Comparison of ENCODE assay signal across 18 mouse cellular contexts in the genomic region with DNA sequence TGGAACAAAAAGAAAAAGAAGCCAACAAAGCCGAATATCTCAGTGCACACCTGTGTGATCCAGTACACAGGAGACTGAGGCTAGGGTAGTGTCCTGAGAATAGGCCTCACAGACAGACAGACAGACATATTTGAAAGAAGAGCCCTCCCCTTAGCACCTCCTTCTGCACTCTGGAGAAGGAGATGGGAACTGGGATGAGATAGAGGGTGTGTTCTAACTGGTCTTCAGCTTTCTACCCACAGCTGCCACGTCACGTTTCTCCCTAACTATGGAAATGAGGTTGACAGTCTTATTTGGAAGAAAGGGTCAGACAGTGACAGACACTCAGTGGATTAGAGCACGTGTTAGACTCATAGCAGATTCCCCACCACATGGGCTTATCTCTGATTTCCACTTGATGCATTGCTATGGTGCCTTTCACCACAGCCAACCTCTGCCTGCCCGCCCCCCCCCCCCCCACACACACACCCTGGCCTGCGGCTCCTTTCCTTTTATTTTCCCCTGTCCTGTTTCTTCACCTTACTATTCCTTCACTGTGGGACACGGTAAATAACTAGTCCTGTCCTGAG. TPM values are rescaled to one million over a fixed set of nuclear protein-coding genes. Genes with fewer than 3 reads are reported as not detected.
DNase-seq lines count a peak whose midpoint lies in the region; ATAC-seq and TF ChIP-seq lines count a peak whose summit lies in the region.
"Had no signal": no experiment of that assay in that cellular context is flagged by ENCODE, and none has a peak within 500 bp of the region (broad histone marks: within the 10 kb centered on the region; RNA-seq: fewer than 3 reads in every experiment).

No protein-coding gene starts in this region.

- H3K4me2 ChIP-seq in liver, embryonic 12.5 days = no peak overlapping the region
- no peak overlapping the region for H3K4me2 ChIP-seq in liver, postnatal 0 days (ENCODE audit: low read depth, low read length)
- H3K4me2 ChIP-seq in liver, embryonic 14.5 days (ENCODE audit: low read depth) = no peak overlapping the region
- H3K4me2 ChIP-seq: embryonic facial prominence, embryonic 15.5 days had no signal

- no peak for TF ChIP-seq EP300 in liver, postnatal 0 days (IDR thresholded peaks at IDR 0.05; ENCODE audit: low read depth)
- TF ChIP-seq EP300 in liver, embryonic 14.5 days (IDR thresholded peaks at IDR 0.05; ENCODE audit: low read depth) = no peak

- H3K4me3 ChIP-seq in liver, embryonic 12.5 days = no peak overlapping the region
- no peak overlapping the region for H3K4me3 ChIP-seq in liver, postnatal 0 days (ENCODE audit: low read depth, low read length)
- H3K4me3 ChIP-seq in liver, embryonic 14.5 days (ENCODE audit: insufficient read depth in 1 of 2, low read depth in 2 of 2, low read length in 2 of 2) = no peak overlapping the region
- no peak overlapping the region for H3K4me3 ChIP-seq in lung, adult 2 months (replicated peaks; ENCODE audit: extremely low read depth, low read depth, low read length)
- H3K4me3 ChIP-seq: embryonic facial prominence, embryonic 15.5 days; hindbrain, embryonic 10.5 days; megakaryocyte, embryonic 14.5 days had no signal

- 40% methylated on average over 6 of the region's 7 CpGs for WGBS in liver, embryonic 12.5 days (ENCODE audit: insufficient replicate concordance)
- WGBS in liver, postnatal 0 days (ENCODE audit: insufficient replicate concordance) = 52% methylated on average over 7 of the region's 7 CpGs
- 40% methylated on average over 7 of the region's 7 CpGs for WGBS in liver, embryonic 14.5 days (ENCODE audit: insufficient replicate concordance)
- WGBS in lung, adult 2 months = 67% methylated on average over 7 of the region's 7 CpGs

- H3K36me3 ChIP-seq in liver, embryonic 12.5 days = 0 out of 2 replicates have a peak, but pooled peaks cover 3% of the 10 kb centered on the region
- peaks cover 4% of the 10 kb centered on the region; the same call in 1 of the 2 replicates for H3K36me3 ChIP-seq in liver, postnatal 0 days (replicated peaks; ENCODE audit: insufficient read depth, low read length)
- no peaks in the 10 kb centered on the region for H3K36me3 ChIP-seq in liver, embryonic 14.5 days (replicated peaks; ENCODE audit: control insufficient read depth, insufficient read depth, low read depth)

- TF ChIP-seq POLR2A in lung, adult 2 months (IDR thresholded peaks at IDR 0.05; ENCODE audit: borderline replicate concordance, extremely low read depth, low read depth, low read length) = no peak

- peak; percentile 73 for DNase-seq in heart, adult 11 months
- no peak for DNase-seq in heart, adult 18-20 months
- DNase-seq in liver, postnatal 0 days = no peak
- peak; percentile 46 for DNase-seq in ZHBTc4 (ENCODE audit: low read depth, low spot score)
- no peak for DNase-seq in liver, embryonic 14.5 days (ENCODE audit: low read depth in 3 of 3, low spot score in 3 of 3)
- no peak for DNase-seq in spleen, postnatal 4 days (ENCODE audit: low spot score in 2 of 2)
- DNase-seq in lung, adult 2 months = no peak
- DNase-seq: adrenal gland, adult 2 months; B cell, adult 2 months; gastrocnemius, postnatal 36 days; kidney, adult 8-10 months; kidney, postnatal 4 days; thymus, adult 18-20 months had no signal

- H3K27me3 ChIP-seq in liver, embryonic 12.5 days (replicated peaks) = no peaks in the 10 kb centered on the region
- H3K27me3 ChIP-seq in liver, postnatal 0 days (ENCODE audit: insufficient read depth, low read length) = no peaks in the 10 kb centered on the region
- H3K27me3 ChIP-seq in liver, embryonic 14.5 days (ENCODE audit: control insufficient read depth, insufficient read depth, low read length) = no peaks in the 10 kb centered on the region
- H3K27me3 ChIP-seq: embryonic facial prominence, embryonic 15.5 days had no signal

- ATAC-seq in liver, embryonic 12.5 days = peak; percentile 68
- no peak for ATAC-seq in liver, postnatal 0 days
- peak; percentile 67; the same call in 1 of the 2 replicates for ATAC-seq in liver, embryonic 14.5 days (ENCODE audit: insufficient read depth)
- ATAC-seq: lung, postnatal 0 days had no signal

- H3K9me3 ChIP-seq in liver, embryonic 12.5 days (replicated peaks) = no peaks in the 10 kb centered on the region
- H3K9me3 ChIP-seq in liver, postnatal 0 days (ENCODE audit: low read length) = no peaks in the 10 kb centered on the region
- no peaks in the 10 kb centered on the region for H3K9me3 ChIP-seq in liver, embryonic 14.5 days (ENCODE audit: control insufficient read depth, low read length)
- H3K9me3 ChIP-seq: embryonic facial prominence, embryonic 15.5 days; hindbrain, embryonic 10.5 days; megakaryocyte, embryonic 14.5 days had no signal

- H3K9ac ChIP-seq in liver, embryonic 12.5 days = no peak overlapping the region
- no peak overlapping the region for H3K9ac ChIP-seq in liver, postnatal 0 days (replicated peaks)
- H3K9ac ChIP-seq in liver, embryonic 14.5 days (replicated peaks) = no peak overlapping the region
- H3K9ac ChIP-seq: embryonic facial prominence, embryonic 15.5 days had no signal

- TF ChIP-seq CTCF in liver, postnatal 0 days (IDR thresholded peaks at IDR 0.05; ENCODE audit: low read depth) = no peak
- no peak for TF ChIP-seq CTCF in liver, embryonic 14.5 days (IDR thresholded peaks at IDR 0.05; ENCODE audit: low read depth)
- no peak for TF ChIP-seq CTCF in lung, adult 2 months (IDR thresholded peaks at IDR 0.05; ENCODE audit: insufficient read depth, low read length)

- peaks cover 40% of the 10 kb centered on the region for H3K4me1 ChIP-seq in liver, embryonic 12.5 days
- H3K4me1 ChIP-seq in liver, postnatal 0 days (ENCODE audit: insufficient read depth) = no peaks in the 10 kb centered on the region
- H3K4me1 ChIP-seq in liver, embryonic 14.5 days (replicated peaks; ENCODE audit: control insufficient read depth in 2 of 2, insufficient read depth in 2 of 2, low read length in 1 of 2) = peaks cover 3 to 12% of the 10 kb centered on the region in 2 experiments; a peak in 3 of 4 replicates
- H3K4me1 ChIP-seq in lung, adult 2 months (ENCODE audit: control insufficient read depth, insufficient read depth, low read length) = peaks cover 6% of the 10 kb centered on the region

- no peak overlapping the region for H3K27ac ChIP-seq in liver, embryonic 12.5 days
- no peak overlapping the region for H3K27ac ChIP-seq in liver, postnatal 0 days (ENCODE audit: low read depth)
- H3K27ac ChIP-seq in liver, embryonic 14.5 days = no peak overlapping the region
- H3K27ac ChIP-seq: embryonic facial prominence, embryonic 15.5 days; hindbrain, embryonic 10.5 days had no signal

RNA-seq across cellular contexts. Expression of gene Yap1, which starts 46.3 kb away (rescaled TPM):
- total RNA-seq in heart, adult 18-20 months (2021) = 10 to 100 TPM; 71.1 to 78.1 TPM
- polyA plus RNA-seq in liver, embryonic 12.5 days (2016; fragmentation: Nextera tagmentation; extraction: Ambion mirVana) = 8.3 and 8.7 TPM in 2 replicates
- 4.3 and 4.8 TPM in 2 replicates for polyA plus RNA-seq in liver, postnatal 0 days (2015; fragmentation: Nextera tagmentation; extraction: Ambion mirVana)
- polyA plus RNA-seq in liver, embryonic 14.5 days (2012; rRNA removed) = 3.4 and 4.1 TPM in 2 replicates
- polyA plus RNA-seq in liver, embryonic 14.5 days (2014; fragmentation: Nextera tagmentation; extraction: Ambion mirVana) = 2.6 and 2.9 TPM in 2 replicates
- 59.4 and 76.6 TPM in 2 replicates for polyA plus RNA-seq in lung, adult 2 months (2012; rRNA removed)

Comparison
In these comparisons a context has a peak if more than half of its experiments do, and no peak if none do; other contexts are left out.
1. DNase-seq: peak in heart, adult 11 months (single experiment) and ZHBTc4 (single experiment); none in heart, adult 18-20 months (0 of 2), liver, postnatal 0 days (single experiment), liver, embryonic 14.5 days (0 of 3), spleen, postnatal 4 days (0 of 2) and lung, adult 2 months (single experiment).